Mouse (Mus musculus): ENCODE results near the gene Ostf1. TPM values are rescaled to one million over a fixed set of nuclear protein-coding genes. Genes with fewer than 3 reads are reported as not detected.

The Ostf1 gene
- polyA plus RNA-seq, 1 experiment, result 59.9 TPM

DNA sequence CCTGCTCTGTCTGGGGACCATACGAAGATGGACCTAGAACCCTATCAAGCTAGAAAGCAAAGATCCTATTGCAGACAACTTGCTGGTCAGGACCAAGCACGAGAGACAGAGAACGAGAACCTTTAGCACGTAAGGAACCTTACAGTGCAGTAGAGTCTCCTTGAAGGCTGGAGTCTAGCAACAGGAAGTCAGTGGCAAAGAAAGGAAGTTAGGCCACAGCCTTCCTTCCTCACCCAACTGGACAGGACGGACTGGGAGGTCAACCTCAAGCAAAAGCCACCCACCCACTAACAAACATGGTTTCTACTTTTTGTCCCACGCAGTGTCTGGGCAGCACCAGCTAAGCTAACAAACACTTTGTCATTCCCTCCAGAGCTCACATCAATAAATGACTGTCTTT is 48.7 kb downstream of the Ostf1 start:
- Histone ChIP-seq H3K27ac (ENCODE audit: control insufficient read depth, insufficient read depth, low read length) (no peak overlapping the region), H3K4me1 (replicated peaks; ENCODE audit: control insufficient read depth, insufficient read depth, low read length) (no peaks in the 10 kb centered on the region), H3K36me3 (ENCODE audit: control insufficient read depth, insufficient read depth, low read length) (no peaks in the 10 kb centered on the region), H3K27me3 (ENCODE audit: control insufficient read depth, insufficient read depth, low read length) (no peaks in the 10 kb centered on the region), H3K4me3 (ENCODE audit: control insufficient read depth, insufficient read depth, low read length) (no peak overlapping the region)
- no peak for DNase-seq
- WGBS, result 48% methylated on average over 6 of the region's 6 CpGs
- TF ChIP-seq CTCF (IDR thresholded peaks at IDR 0.05; ENCODE audit: borderline replicate concordance, control insufficient read depth, extremely low read depth, insufficient read depth, low read length, poor library complexity) (no peak), POLR2A (IDR thresholded peaks at IDR 0.05; ENCODE audit: control insufficient read depth, extremely low read depth, insufficient read depth, low read length, poor library complexity) (no peak)

- DNase-seq, result no peak
- Histone ChIP-seq H3K4me3 (ENCODE audit: control insufficient read depth, insufficient read depth, low read length) (no peak overlapping the region), H3K36me3 (ENCODE audit: control insufficient read depth, insufficient read depth, low read length) (no peaks in the 10 kb centered on the region), H3K27me3 (ENCODE audit: control insufficient read depth, insufficient read depth, low read length) (no peaks in the 10 kb centered on the region), H3K4me1 (replicated peaks; ENCODE audit: control insufficient read depth, insufficient read depth, low read length) (no peaks in the 10 kb centered on the region), H3K27ac (ENCODE audit: control insufficient read depth, insufficient read depth, low read length) (no peak overlapping the region)
- 97% methylated on average over 9 of the region's 9 CpGs for WGBS
- TF ChIP-seq POLR2A (IDR thresholded peaks at IDR 0.05; ENCODE audit: control insufficient read depth, extremely low read depth, insufficient read depth, low read length, poor library complexity) (no peak), CTCF (IDR thresholded peaks at IDR 0.05; ENCODE audit: borderline replicate concordance, control insufficient read depth, extremely low read depth, insufficient read depth, low read length, poor library complexity) (no peak)
Observed at GRCm38 (mm10) chr19:18582226-18582625, 49.4 kb downstream of the Ostf1 start.

- TF ChIP-seq CTCF (IDR thresholded peaks at IDR 0.05; ENCODE audit: borderline replicate concordance, control insufficient read depth, extremely low read depth, insufficient read depth, low read length, poor library complexity) (no peak), POLR2A (IDR thresholded peaks at IDR 0.05; ENCODE audit: control insufficient read depth, extremely low read depth, insufficient read depth, low read length, poor library complexity) (no peak)
- Histone ChIP-seq H3K27me3 (ENCODE audit: control insufficient read depth, insufficient read depth, low read length) (no peaks in the 10 kb centered on the region), H3K4me1 (replicated peaks; ENCODE audit: control insufficient read depth, insufficient read depth, low read length) (no peaks in the 10 kb centered on the region), H3K36me3 (ENCODE audit: control insufficient read depth, insufficient read depth, low read length) (no peaks in the 10 kb centered on the region), H3K4me3 (ENCODE audit: control insufficient read depth, insufficient read depth, low read length) (no peak overlapping the region), H3K27ac (ENCODE audit: control insufficient read depth, insufficient read depth, low read length) (no peak overlapping the region)
- 95% methylated on average over 16 of the region's 16 CpGs for WGBS
- DNase-seq, result no peak
Observed at GRCm38 (mm10) chr19:18581046-18581445, 50.6 kb downstream of the Ostf1 start.

DNA sequence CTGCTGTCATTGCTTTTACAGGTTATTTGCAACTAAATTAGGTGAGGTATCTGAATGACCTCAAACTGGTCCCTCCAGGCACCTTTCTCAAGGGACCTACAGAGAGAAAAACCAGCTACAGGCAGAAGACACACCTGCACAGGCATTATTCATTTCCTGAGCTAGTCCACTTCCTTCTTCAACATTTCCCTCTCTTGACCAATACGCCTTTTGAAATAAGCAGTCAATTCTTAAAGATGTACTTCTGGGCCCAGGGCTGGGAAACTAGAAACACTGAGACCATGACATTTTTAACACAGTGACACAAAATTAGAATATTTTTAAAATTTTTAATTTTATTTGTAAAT is 52.6 kb downstream of the Ostf1 start:
- 95% methylated on average over 1 of the region's 1 CpGs for WGBS
- TF ChIP-seq CTCF (IDR thresholded peaks at IDR 0.05; ENCODE audit: borderline replicate concordance, control insufficient read depth, extremely low read depth, insufficient read depth, low read length, poor library complexity) (no peak), POLR2A (IDR thresholded peaks at IDR 0.05; ENCODE audit: control insufficient read depth, extremely low read depth, insufficient read depth, low read length, poor library complexity) (no peak)
- Histone ChIP-seq H3K27ac (ENCODE audit: control insufficient read depth, insufficient read depth, low read length) (no peak overlapping the region), H3K36me3 (ENCODE audit: control insufficient read depth, insufficient read depth, low read length) (no peaks in the 10 kb centered on the region), H3K27me3 (ENCODE audit: control insufficient read depth, insufficient read depth, low read length) (no peaks in the 10 kb centered on the region), H3K4me3 (ENCODE audit: control insufficient read depth, insufficient read depth, low read length) (no peak overlapping the region), H3K4me1 (replicated peaks; ENCODE audit: control insufficient read depth, insufficient read depth, low read length) (0 out of 2 replicates have a peak, but pooled peaks cover 2% of the 10 kb centered on the region)
- DNase-seq, result no peak

GRCm38 (mm10) chr19:18578216-18579011 is 53.2 kb downstream of the Ostf1 start:
- no peaks in the 10 kb centered on the region for H3K36me3 ChIP-seq (ENCODE audit: control insufficient read depth, insufficient read depth, low read length)
- no peaks in the 10 kb centered on the region for H3K27me3 ChIP-seq (ENCODE audit: control insufficient read depth, insufficient read depth, low read length)
- DNase-seq, result no peak
- no peak overlapping the region for H3K27ac ChIP-seq (ENCODE audit: control insufficient read depth, insufficient read depth, low read length)
- H3K4me1 ChIP-seq (replicated peaks; ENCODE audit: control insufficient read depth, insufficient read depth, low read length), result 0 out of 2 replicates have a peak, but pooled peaks cover 2% of the 10 kb centered on the region
- no peak overlapping the region for H3K4me3 ChIP-seq (ENCODE audit: control insufficient read depth, insufficient read depth, low read length)
- WGBS, result 94% methylated on average over 17 of the region's 17 CpGs
- TF ChIP-seq POLR2A (IDR thresholded peaks at IDR 0.05; ENCODE audit: control insufficient read depth, extremely low read depth, insufficient read depth, low read length, poor library complexity) (no peak), CTCF (IDR thresholded peaks at IDR 0.05; ENCODE audit: borderline replicate concordance, control insufficient read depth, extremely low read depth, insufficient read depth, low read length, poor library complexity) (no peak)

DNA sequence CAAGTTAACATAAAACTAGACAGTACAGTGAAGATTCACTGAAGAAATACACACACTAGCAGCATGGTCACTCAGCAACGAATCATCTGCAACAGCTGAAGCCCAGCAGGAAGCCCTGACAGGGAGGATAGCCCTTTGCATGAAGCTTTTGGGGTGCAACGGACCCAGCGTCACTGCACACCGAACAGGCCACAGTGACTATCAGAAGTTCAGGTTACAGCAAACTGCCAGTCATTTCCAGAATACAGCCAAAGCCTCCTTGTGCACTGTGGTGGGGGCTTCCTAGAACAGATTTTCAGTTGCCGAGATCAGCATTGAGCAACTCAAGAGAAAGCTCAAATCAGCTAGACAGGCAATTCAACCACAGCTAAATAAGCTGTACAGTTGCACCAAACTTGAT is 54.3 kb downstream of the Ostf1 start:
- 89% methylated on average over 5 of the region's 5 CpGs for WGBS

More for the DNA sequence above, 54.3 kb downstream of the Ostf1 start:
- no peaks in the 10 kb centered on the region for H3K27me3 ChIP-seq (ENCODE audit: control insufficient read depth, insufficient read depth, low read length)
- H3K27ac ChIP-seq (ENCODE audit: control insufficient read depth, insufficient read depth, low read length), result no peak overlapping the region
- H3K36me3 ChIP-seq (ENCODE audit: control insufficient read depth, insufficient read depth, low read length), result no peaks in the 10 kb centered on the region
- TF ChIP-seq CTCF (IDR thresholded peaks at IDR 0.05; ENCODE audit: borderline replicate concordance, control insufficient read depth, extremely low read depth, insufficient read depth, low read length, poor library complexity) (no peak), POLR2A (IDR thresholded peaks at IDR 0.05; ENCODE audit: control insufficient read depth, extremely low read depth, insufficient read depth, low read length, poor library complexity) (no peak)
- DNase-seq, result no peak
- H3K4me3 ChIP-seq (ENCODE audit: control insufficient read depth, insufficient read depth, low read length), result no peak overlapping the region
- H3K4me1 ChIP-seq (replicated peaks; ENCODE audit: control insufficient read depth, insufficient read depth, low read length), result 0 out of 2 replicates have a peak, but pooled peaks cover 2% of the 10 kb centered on the region
